Mouse (Mus musculus): ENCODE measurements around the gene Cgnl1. TPM values are rescaled to one million over a fixed set of nuclear protein-coding genes. Genes with fewer than 3 reads are reported as not detected.
A peak's percentile ranks its signal among the peaks of the same experiment; 100 is the strongest.

Cgnl1 gene
- total RNA-seq, 2 experiments from 2014 or later = 6.6 to 12.2 TPM

- no peak for DNase-seq
These were observed 100.7 kb downstream of the Cgnl1 start for GRCm38 (mm10) chr9:71670677-71671076.

- peak; percentile 18 for DNase-seq
These were observed 103.8 kb downstream of the Cgnl1 start for GRCm38 (mm10) chr9:71667616-71668015.

- no peak for DNase-seq
These were observed 105.0 kb downstream of the Cgnl1 start for GRCm38 (mm10) chr9:71666432-71666831.

- DNase-seq = no peak
These were observed 105.9 kb downstream of the Cgnl1 start for GRCm38 (mm10) chr9:71665493-71665892.

- no peak for DNase-seq
These were observed 106.5 kb downstream of the Cgnl1 start for GRCm38 (mm10) chr9:71664855-71665254.

DNA sequence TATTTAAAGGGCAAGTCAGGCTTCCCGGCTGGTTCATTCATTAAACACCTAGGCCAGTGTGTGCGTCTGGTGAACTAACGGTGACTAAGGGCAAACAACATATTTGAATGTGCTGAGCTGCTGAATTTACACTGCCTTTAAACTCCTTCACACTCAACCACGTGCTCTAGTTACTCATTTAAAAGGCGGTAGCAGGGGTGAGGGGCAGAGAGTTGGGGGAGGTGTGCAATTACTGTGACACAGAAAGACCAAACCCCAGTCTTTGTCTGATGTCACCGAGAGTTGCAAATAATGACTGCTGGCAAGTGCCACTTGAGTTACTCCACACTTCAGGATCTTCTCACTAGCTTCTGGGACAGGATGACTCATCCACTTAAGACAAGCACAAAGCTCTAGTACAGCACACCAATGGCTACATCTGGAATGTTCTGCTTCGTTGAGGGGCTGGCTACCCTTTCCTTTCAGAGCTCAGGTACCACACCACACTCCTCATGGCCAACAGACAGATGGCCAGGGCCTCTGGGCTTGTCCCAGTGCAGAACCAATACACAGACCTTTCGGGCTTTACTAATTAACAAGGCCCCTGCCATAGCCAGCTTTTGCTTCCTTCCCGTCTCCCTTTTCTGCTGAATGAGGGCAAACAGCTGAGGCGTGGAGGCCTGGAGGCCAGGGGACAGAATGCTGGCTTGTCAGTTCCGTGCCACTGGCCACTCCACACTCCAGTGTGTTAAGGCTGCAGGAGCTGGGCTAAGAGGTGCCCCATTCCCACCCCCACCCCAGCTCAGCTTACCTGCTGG lies 107.8 kb downstream of the Cgnl1 start:
- DNase-seq = peak; percentile 15

DNA sequence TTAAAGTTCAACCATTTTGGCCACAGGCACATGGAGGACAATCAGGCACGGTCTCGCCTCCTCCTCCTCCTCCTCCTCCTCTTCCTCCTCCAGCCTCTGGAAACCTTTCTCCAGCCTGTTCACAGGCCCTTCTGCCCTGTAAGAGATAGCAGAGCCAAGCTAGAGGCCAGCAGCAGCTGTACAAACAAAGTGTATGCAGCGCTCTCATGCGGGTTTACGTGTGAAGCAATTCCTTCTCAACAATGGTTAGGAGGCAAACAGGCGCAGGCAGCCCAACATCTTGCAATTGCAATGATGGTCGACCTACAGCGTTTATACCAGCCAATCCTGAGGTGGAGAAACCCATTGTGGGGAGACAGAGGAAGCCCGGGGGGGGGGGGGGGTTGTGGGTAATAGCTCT lies 110.9 kb downstream of the Cgnl1 start:
- no peak for DNase-seq

- no peak for DNase-seq
These were observed 111.7 kb downstream of the Cgnl1 start for GRCm38 (mm10) chr9:71659681-71660080.

- no peak for DNase-seq
These were observed 114.2 kb downstream of the Cgnl1 start for GRCm38 (mm10) chr9:71657199-71657598.

DNA sequence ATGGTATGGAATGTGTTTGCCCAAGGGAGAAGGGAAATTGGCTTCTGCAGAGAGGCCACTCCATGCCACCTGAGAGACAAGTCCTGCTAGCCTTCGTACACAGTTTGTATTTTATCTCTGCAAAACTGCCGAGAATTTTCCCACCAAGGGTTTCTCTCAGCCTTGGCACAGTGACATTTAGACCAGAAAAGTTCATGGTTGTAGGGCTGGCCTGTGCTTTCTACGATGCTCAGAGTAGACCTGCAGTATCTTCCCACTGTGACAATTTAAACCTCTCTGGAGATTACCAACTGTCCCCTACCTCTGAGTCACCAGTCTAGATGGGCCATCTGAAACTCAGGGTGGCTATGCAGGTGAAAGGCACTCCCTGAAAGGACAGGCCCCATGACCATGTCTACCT lies 116.5 kb downstream of the Cgnl1 start:
- DNase-seq = no peak

- DNase-seq = peak; percentile 38
These were observed 125.3 kb downstream of the Cgnl1 start for GRCm38 (mm10) chr9:71646115-71646514.

- no peak for DNase-seq
These were observed 127.8 kb downstream of the Cgnl1 start for GRCm38 (mm10) chr9:71643611-71644010.

GRCm38 (mm10) chr9:71642270-71642669 lies 129.1 kb downstream of the Cgnl1 start:
- no peak for DNase-seq

- no peak for DNase-seq
These were observed 131.0 kb downstream of the Cgnl1 start for GRCm38 (mm10) chr9:71640361-71640927.

GRCm38 (mm10) chr9:71638198-71638597 lies 133.2 kb downstream of the Cgnl1 start:
- DNase-seq = no peak

DNA sequence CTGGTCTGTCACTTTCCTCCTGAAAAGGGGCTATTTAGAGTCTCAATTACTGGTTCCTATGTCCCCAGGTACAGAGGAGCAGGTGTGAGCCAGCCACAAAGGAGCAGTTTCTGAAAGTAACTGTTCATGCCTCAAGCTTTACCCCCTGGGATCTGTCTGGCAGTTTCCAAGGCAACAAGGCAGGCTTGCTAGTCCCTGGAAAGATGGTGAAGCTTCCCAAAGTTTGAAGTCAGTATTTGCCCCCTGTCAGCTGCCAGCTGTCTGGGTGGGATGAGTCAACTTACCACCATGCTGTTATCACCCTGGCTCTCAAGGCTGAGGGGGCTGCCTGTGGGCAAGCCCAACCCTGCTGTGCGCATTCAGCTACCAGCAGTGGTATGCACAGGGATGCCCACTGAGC lies 134.5 kb downstream of the Cgnl1 start:
- DNase-seq = no peak

DNA sequence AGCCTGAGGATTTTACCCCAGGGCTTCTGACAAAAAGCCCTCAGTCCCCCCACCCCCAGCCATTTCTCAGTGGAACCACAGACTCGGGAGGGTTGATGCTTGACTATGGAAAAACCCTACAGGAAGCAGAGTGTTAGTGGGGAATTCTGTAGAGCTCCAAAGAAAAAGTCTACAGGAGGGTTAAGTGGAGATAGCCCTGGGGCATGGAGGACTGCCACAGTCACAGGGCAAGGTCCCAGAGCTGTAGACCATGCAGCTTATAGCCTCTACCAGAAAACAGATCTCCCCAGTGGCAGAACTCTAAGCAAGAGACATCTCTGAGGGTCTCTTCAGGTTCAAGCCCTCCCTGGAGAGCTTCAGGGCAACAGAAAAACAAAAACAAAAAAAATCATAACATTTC lies 135.8 kb downstream of the Cgnl1 start:
- DNase-seq = no peak

GRCm38 (mm10) chr9:71634916-71635315 lies 136.5 kb downstream of the Cgnl1 start:
- no peak for DNase-seq

DNA sequence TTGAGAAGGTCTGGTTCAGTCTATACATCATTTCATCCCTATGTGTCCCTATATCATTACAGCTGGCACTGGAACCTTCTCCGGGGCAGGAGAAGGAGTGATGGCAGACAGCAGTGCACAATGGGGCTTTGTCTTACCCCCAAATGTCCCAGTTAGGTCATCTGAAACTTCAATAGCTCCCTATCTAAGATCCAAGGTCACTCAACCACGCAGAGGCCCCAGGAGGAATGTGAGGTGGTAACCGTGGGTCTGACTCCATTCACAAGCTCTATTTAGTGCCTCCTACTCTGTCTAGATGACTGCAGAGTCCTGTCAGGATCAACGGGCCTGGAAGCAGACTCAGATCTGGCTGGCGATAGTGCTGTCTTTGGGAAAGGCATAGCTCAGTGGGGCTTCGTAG lies 142.5 kb downstream of the Cgnl1 start:
- DNase-seq = no peak

DNA sequence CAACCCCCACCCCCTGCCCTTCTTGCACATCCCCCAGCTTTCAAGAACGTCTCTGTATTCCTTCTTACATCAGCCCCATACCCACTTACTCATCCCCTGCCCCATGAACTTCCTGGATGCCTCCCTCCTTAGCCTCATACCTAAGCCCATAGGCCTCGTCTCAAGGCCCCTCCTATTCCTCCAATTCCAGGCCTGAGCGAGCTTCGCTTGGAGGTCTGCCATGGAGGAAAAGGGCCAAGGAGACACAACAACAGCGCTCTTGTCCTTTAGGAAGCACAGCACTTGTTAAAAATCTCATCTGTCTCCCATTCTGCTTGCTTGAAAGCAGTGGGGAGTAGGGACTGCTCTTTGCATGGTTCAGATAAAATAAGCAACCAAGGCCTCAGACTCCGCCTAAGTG lies 143.1 kb downstream of the Cgnl1 start:
- no peak for DNase-seq

DNA sequence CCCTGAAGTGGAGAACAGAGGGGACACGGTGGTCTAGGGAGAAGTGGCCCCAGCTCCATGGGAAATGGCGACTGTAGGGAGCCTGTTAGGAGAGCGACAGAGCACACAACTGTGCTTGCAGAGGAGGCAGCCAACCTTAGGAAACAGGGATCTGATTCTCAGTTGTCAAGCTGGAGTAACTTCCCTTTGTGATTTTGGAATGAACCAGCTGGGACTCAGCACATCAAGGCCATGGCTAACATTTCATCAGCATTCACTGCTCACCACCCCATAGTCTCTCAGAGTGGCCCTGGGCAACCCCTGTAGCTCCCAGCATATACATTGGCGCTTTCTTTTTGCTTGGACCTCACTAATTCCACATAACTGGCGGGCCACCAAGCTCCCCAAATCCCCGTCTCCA lies 145.4 kb downstream of the Cgnl1 start:
- DNase-seq = no peak

DNA sequence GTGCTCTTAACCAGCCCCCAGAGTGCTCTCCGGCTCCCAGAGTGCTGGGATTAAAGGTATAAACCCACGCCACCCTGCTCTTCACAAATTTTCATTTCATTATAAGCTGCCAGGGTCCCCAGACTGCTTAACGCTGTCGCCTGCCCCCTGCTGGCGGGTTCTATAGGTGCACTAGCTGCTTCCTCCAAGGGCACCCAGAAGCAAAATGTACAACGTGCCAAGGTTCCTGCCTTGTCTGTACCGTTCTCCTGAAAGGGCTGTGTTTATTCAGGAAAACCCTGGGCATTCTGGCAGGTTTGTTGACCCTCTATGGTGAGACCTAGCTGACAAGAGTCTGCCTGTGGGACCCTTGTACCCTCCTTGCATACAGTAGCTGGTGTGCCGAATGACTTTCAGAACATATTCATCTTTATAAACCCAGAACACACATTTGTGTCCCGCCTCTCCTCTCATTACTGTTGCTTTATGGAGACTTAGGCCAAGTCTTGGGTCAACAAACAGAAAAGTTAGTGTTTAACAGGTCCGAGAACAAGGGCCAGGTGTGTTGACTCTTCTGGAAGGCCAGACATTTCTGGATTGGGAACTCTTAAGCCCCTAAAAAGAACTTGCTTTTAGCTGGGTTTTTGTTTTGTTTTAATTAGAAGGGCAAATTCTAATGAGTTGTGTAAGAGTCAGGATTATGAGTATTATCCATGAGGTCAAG lies 146.5 kb downstream of the Cgnl1 start:
- DNase-seq = peak; percentile 34

DNA sequence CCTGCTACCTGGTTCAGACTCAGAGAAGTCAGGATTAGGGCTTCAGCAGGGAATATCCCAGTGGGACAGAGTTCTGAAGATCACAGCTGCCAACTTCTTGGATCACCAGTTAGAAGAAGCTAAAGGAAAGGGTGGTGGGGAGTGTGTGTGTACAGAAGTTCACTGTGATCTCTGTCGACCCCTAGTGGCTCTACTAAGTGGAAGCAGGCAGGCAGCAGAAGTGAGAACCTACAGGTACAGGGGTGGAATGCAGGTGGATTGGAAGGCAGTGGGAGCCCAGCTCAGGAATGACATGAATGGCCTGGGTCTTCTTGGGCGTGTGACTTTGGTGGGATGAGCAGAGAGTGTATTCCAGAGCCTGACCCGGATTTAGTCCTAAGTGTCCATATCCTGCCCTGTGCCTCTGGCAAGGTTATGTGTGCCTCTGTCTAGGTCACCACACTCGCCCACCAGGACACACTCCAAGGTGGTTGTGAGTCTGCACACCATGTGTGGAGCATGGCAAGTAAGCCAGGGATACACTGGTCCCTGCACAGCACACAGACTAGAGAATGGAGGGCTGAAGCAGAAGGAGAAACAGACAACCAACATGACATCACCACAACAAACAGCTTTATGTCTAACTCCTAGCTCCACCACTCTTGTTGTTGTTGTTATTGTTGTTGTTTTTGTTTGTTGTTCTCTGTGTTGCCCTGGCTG lies 147.4 kb downstream of the Cgnl1 start:
- DNase-seq = no peak
